Mouse (Mus musculus) kidney, adult 2 months (tissue): ENCODE measurements around the gene Pomp. TPM values are rescaled to one million over a fixed set of nuclear protein-coding genes. Genes with fewer than 3 reads are reported as not detected.

Source experiments
- DNase-seq: peaks from one replicate; pipeline ENCODE4 v3.0.0; 2021
- H3K27ac ChIP-seq: fragments of 200-500 bp; 2 replicates; pipeline ENCODE4 v1.5.1; 2012; ENCODE audit warnings: low read depth, low read length, control low read depth, inconsistent platforms; ENCODE audit not compliant: insufficient read depth
- H3K27me3 ChIP-seq: fragments of 200-500 bp; replicated peaks from 2 replicates; pipeline ENCODE4 v1.6.1; 2012; ENCODE audit warnings: mild to moderate bottlenecking, moderate library complexity, low read length, inconsistent platforms; ENCODE audit not compliant: control insufficient read depth, insufficient read depth
- H3K36me3 ChIP-seq: fragments of 200-500 bp; 2 replicates; pipeline ENCODE4 v1.6.1; 2012; ENCODE audit warnings: mild to moderate bottlenecking, moderate library complexity, low read length, inconsistent platforms; ENCODE audit not compliant: control insufficient read depth, insufficient read depth
- H3K4me1 ChIP-seq: fragments of 200-500 bp; 2 replicates; pipeline ENCODE4 v1.6.1; 2011; ENCODE audit warnings: low read length; ENCODE audit not compliant: control insufficient read depth, insufficient read depth
- H3K4me3 ChIP-seq: fragments of 200-500 bp; 2 replicates; pipeline ENCODE4 v1.5.1; 2011; ENCODE audit warnings: mild to moderate bottlenecking, low read depth, low read length, control low read depth; ENCODE audit not compliant: insufficient read depth
- CTCF ChIP-seq: fragments of 200-500 bp; conservative IDR thresholded peaks from 2 replicates; pipeline ENCODE4 v1.5.1; 2011; ENCODE audit warnings: low read depth, mild to moderate bottlenecking, control low read depth, low read length, moderate library complexity, mixed read lengths; ENCODE audit not compliant: insufficient read depth, insufficient read length
- POLR2A ChIP-seq: fragments of 200-500 bp; IDR thresholded peaks from one replicate; pipeline ENCODE4 v1.6.1; 2011; ENCODE audit warnings: low read depth, low read length, control low read depth
- WGBS: fragments of 180-500 bp; shearing (Covaris S2); methylation state at CpG from one replicate; pipeline ENCODE4 v1.1.7; 2018; 5-methylcytosine and 5-hydroxymethylcytosine counted together
- polyA plus RNA-seq: library from polyadenylated mRNA; depleted of rRNA; stranded (reverse); fragments of >200 nt; gene quantifications from 2 replicates; pipeline ENCODE4 v1.2.3, GENCODE M21; 2012

The Pomp gene
- polyA plus RNA-seq, 1 experiment: 109 TPM

DNA sequence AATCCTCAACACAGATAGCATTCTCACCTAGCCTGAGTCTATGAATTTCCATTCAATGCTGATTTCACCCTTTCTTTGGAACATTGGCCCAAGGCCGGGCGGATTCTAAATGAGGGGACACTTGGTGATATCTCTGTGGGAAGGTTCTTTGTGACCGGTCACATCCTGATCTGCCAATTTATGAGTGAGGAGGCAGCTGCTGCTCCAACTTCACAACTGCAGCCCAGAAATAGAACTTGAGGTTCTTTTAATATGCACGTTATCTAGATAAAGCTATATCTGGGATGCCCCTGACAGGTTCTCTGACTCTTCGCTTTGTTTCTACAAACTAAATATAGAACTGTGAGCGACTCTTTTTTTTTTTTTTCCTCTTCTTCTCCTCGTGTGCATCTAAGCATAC, 10.1 kb upstream of the Pomp start:
- Histone ChIP-seq H3K27me3 (no peaks in the 10 kb centered on the region), H3K4me3 (no peak overlapping the region), H3K36me3 (no peaks in the 10 kb centered on the region), H3K27ac (no peak overlapping the region), H3K4me1 (no peaks in the 10 kb centered on the region)
- WGBS: 48% methylated on average over 7 of the region's 7 CpGs
- peak; percentile 69 for DNase-seq
- TF ChIP-seq POLR2A (no peak), CTCF (no peak)

DNA sequence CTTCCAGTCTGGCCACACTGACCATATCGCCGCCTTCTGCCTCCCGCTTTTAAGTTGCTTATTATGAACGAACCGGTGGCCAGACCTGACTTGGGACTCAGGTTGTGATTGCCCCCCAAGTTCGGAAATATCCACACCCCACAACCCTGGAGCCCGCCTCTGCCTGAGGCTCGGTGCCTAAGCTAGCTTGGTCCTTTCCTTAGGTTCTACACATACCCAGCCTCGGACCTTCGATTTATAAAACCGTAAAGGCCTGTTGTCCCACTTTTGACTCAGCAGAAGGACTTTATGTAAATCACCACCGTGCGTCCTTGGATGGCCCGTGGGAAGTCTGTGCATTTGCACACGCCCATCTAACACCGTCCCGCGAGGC, 199 bp upstream of the Pomp start:
- TF ChIP-seq CTCF (no peak), POLR2A (no peak)
- H3K4me1 ChIP-seq: 0 out of 2 replicates have a peak, but pooled peaks cover 3% of the 10 kb centered on the region
- H3K27me3 ChIP-seq: no peaks in the 10 kb centered on the region
- peak overlapping the region; percentile 82 for H3K4me3 ChIP-seq
- no peak for DNase-seq
- H3K36me3 ChIP-seq: no peaks in the 10 kb centered on the region
- WGBS: under 1% methylated on average over 18 of the region's 18 CpGs
- H3K27ac ChIP-seq: peak overlapping the region; percentile 88

DNA sequence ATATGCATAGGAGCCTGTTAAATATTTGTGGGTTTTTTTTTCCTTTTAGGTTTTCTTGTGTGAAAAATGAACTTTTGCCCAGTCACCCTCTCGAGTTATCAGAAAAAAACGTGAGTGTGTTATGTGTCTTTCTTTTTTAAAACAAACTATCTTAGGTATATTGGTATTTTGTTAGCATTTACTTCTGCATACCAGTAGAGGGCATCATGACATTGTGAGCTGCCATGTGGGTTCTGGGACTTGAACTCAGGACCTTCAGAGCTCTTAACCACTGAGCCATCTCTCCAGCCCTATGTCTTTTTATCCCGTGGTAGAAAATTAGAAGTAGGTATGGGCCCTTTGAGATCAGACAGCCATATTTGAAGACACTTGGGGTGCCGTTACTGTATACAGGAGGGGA, 8.4 kb downstream of the Pomp start:
- TF ChIP-seq CTCF (peak; percentile 22; the same call in 1 of the 2 replicates), POLR2A (no peak)
- no peak overlapping the region for H3K27ac ChIP-seq
- no peaks in the 10 kb centered on the region for H3K4me1 ChIP-seq
- DNase-seq: no peak
- WGBS: 90% methylated on average over 4 of the region's 4 CpGs
- H3K4me3 ChIP-seq: no peak overlapping the region
- no peaks in the 10 kb centered on the region; the same call in 1 of the 2 replicates for H3K36me3 ChIP-seq
- no peaks in the 10 kb centered on the region for H3K27me3 ChIP-seq

- Histone ChIP-seq H3K4me1 (no peaks in the 10 kb centered on the region), H3K27ac (no peak overlapping the region), H3K4me3 (no peak overlapping the region), H3K27me3 (no peaks in the 10 kb centered on the region), H3K36me3 (no peaks in the 10 kb centered on the region; the same call in 1 of the 2 replicates)
- no peak for TF ChIP-seq CTCF
- no peak for TF ChIP-seq POLR2A
- DNase-seq: no peak
- 74% methylated on average over 6 of the region's 6 CpGs for WGBS
Measured at GRCm38 (mm10) chr5:147869568-147869967, 9.3 kb downstream of the Pomp start.

DNA sequence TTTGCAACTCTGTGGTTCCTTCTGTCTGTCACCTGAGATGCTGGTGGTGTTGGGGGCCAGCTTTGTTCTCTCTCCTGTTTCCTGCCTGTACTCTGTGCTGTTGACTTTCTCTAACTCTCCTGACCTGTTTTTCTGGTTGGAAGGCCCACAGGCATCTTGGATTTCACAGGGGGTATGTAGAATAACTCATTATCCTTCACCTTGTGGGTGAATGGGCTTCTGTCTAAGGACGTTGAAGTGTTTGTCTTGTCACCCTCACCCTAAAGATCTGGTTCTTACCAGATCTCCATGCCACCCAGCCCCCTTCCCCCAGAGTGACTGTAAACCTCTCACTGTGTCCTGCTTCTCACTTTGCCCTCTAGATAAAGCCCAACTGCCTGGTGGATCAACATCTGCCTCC, 10.0 kb downstream of the Pomp start:
- no peak overlapping the region for H3K27ac ChIP-seq
- TF ChIP-seq POLR2A (no peak), CTCF (no peak)
- 43% methylated on average over 1 of the region's 1 CpGs for WGBS
- no peaks in the 10 kb centered on the region; the same call in 1 of the 2 replicates for H3K36me3 ChIP-seq
- DNase-seq: no peak
- no peaks in the 10 kb centered on the region for H3K27me3 ChIP-seq
- no peaks in the 10 kb centered on the region for H3K4me1 ChIP-seq
- no peak overlapping the region for H3K4me3 ChIP-seq

DNA sequence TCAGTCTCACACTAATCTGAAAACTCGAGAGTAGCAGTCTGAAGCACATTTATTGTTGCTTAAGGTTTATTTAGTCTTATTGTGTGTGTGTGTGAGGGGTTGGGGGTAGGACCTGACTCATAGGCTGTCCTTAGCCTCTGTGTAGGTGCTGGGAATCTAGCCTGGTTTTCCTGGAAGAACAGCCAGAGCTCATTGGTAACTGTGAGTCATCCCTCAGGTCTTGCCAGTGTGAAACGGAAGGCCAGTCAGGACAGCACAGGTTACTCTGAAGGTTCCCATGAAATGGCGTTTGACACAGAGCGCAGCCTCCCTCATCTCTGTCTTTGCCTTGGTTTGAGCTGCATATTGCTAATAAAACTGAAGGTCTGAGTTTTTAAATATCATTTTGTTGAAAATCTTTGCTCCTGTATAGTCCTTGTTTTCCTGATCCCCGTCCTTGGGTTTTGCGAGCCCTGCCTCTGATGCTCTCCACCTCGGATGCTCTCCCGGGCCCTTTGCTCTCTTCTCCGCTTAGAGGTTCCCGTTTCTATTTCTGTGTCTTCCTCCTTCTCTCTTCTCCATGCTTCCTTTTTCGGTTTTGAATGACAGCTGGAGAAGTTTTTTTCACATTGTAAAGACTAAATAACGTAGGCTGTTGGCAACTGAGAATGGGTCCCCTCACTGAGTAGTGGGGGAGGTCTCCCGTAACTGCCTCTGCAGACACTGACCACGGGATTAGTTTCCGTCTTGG, 11.0 kb downstream of the Pomp start:
- TF ChIP-seq CTCF (no peak), POLR2A (no peak)
- Histone ChIP-seq H3K27me3 (no peaks in the 10 kb centered on the region), H3K27ac (no peak overlapping the region), H3K4me1 (no peaks in the 10 kb centered on the region), H3K36me3 (no peaks in the 10 kb centered on the region; the same call in 1 of the 2 replicates), H3K4me3 (no peak overlapping the region)
- 77% methylated on average over 15 of the region's 15 CpGs for WGBS
- DNase-seq: no peak

GRCm38 (mm10) chr5:147874491-147875065, 14.3 kb downstream of the Pomp start:
- Histone ChIP-seq H3K4me3 (no peak overlapping the region), H3K36me3 (no peaks in the 10 kb centered on the region; the same call in 1 of the 2 replicates), H3K4me1 (no peaks in the 10 kb centered on the region), H3K27me3 (no peaks in the 10 kb centered on the region), H3K27ac (no peak overlapping the region)
- peak; percentile 6 for DNase-seq
- WGBS: 91% methylated on average over 18 of the region's 18 CpGs
- TF ChIP-seq POLR2A: no peak
- no peak for TF ChIP-seq CTCF
